Mouse (Mus musculus) neural tube, embryonic 14.5 days (tissue): ENCODE measurements at regions not wholly inside any gene's neighbourhood (a gene's known extent, or its start where the extent isn't known, plus 50 kb on each side); places are given as distances from the start of the nearest gene placed in this dataset.

ENCODE experiments used
- ATAC-seq: fragments of 200-750 bp; cut with Nextera tagmentation; 2 replicates; pipeline ENCODE4 v1.8.0; 2017; ENCODE audit warnings: low read depth, mild to moderate bottlenecking, moderate TSS enrichment, moderate library complexity
- H3K27ac ChIP-seq: fragments of 300-500 bp; sonication (generic); 2 replicates; pipeline ENCODE4 v1.5.1; 2014; ENCODE audit warnings: low read depth, mild to moderate bottlenecking, control low read depth, low read length, moderate library complexity, mixed read lengths
- H3K27me3 ChIP-seq: fragments of 300-500 bp; sonication (generic); 2 replicates; pipeline ENCODE4 v1.6.1; 2014; ENCODE audit warnings: low read length; ENCODE audit not compliant: control insufficient read depth, insufficient read depth
- H3K36me3 ChIP-seq: fragments of 300-500 bp; sonication (generic); 2 replicates; pipeline ENCODE4 v1.6.1; 2014; ENCODE audit warnings: low read length, mixed read lengths; ENCODE audit not compliant: control insufficient read depth, insufficient read depth
- H3K4me1 ChIP-seq: fragments of 300-500 bp; sonication (generic); 2 replicates; pipeline ENCODE4 v1.6.1; 2014; ENCODE audit warnings: low read length; ENCODE audit not compliant: control insufficient read depth, insufficient read depth
- H3K4me2 ChIP-seq: fragments of 300-500 bp; sonication (generic); 2 replicates; pipeline ENCODE4 v1.6.1; 2014; ENCODE audit warnings: mild to moderate bottlenecking, low read depth, low read length, control low read depth
- H3K4me3 ChIP-seq: fragments of 300-500 bp; sonication (generic); 2 replicates; pipeline ENCODE4 v1.5.1; 2014; ENCODE audit warnings: low read depth, low read length, control low read depth, mixed read lengths
- H3K9ac ChIP-seq: fragments of 300-500 bp; sonication (generic); replicated peaks from 2 replicates; pipeline ENCODE4 v1.6.1; 2014; ENCODE audit warnings: low read depth, mild to moderate bottlenecking, control low read depth, low read length, mixed read lengths
- H3K9me3 ChIP-seq: fragments of 300-500 bp; sonication (generic); 2 replicates; pipeline ENCODE4 v1.6.1; 2016; ENCODE audit warnings: low read length; ENCODE audit not compliant: control insufficient read depth
- whole genome bisulfite sequencing: fragments of 180-500 bp; shearing (Covaris S2); extraction: QIAGEN DNeasy Blood & Tissue Kit; methylation state at CpG from one replicate; pipeline ENCODE4 v1.1.7; 2014; 5-methylcytosine and 5-hydroxymethylcytosine counted together

DNA sequence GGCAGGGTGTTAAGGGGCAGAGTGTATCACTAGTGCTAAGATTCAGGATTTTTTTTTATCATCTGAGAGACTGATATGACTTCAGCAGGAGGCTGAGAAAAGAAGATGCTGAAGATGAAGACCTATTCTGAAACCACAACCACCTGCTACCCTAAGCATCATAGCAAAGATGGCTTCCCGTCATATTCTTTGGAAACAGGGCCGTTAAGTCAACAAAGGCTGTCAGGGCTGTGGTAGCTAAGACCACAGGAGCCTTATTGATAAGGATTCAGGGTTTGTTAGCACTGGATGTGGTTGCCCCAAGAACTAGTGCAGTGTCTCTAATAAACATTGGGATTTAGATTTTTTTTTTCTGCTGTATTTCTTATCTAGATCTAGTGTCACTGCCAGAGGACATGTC is 56.7 kb upstream of the Rasgrp1 start:
- Histone ChIP-seq H3K4me1 (no peaks in the 10 kb centered on the region), H3K4me2 (no peak overlapping the region), H3K9me3 (no peaks in the 10 kb centered on the region), H3K4me3 (no peak overlapping the region), H3K27ac (no peak overlapping the region), H3K9ac (no peak overlapping the region), H3K27me3 (no peaks in the 10 kb centered on the region), H3K36me3 (no peaks in the 10 kb centered on the region)
- ATAC-seq = no peak
- 83% methylated on average over 2 of the region's 2 CpGs for WGBS

DNA sequence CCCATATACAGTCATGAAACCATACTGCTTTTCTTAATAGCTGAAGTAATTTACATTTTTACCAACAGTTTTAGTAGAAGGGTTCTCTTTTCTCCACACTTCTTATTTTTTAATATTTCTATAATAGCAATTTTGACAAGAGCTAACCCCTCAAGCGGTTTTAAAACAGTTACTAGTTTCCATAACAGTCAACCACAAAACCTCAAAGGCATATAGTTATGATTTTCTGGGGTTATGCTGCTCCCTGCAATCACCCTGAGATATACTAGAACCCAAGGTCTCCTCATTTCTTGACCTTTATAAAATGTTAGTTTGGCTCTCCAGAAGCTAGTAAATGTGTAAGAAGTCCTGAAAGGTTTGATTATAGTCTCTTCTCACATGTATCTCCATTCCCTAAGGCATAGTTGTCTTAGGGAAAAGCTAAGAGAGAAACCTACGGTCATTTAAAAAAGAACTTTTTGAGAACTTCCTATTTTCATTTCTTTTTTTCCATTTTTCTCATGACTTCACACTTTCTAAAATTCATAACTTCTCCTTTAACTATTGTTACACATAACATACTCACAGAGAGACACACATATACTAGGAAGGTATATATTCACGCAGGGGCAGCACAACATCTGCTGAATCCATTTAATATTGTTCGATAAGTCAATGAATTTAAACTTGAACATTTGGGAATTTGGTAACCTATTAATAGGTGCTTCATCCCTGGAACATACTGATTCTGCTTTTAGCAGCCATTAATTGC is 60.8 kb upstream of the Rasgrp1 start:
- Histone ChIP-seq H3K36me3 (no peaks in the 10 kb centered on the region), H3K9ac (no peak overlapping the region), H3K27ac (no peak overlapping the region), H3K4me1 (no peaks in the 10 kb centered on the region), H3K4me3 (no peak overlapping the region), H3K4me2 (no peak overlapping the region), H3K27me3 (no peaks in the 10 kb centered on the region), H3K9me3 (no peaks in the 10 kb centered on the region)
- 93% methylated on average over 4 of the region's 4 CpGs for WGBS
- ATAC-seq = no peak

GRCm38 (mm10) chr2:117405453-117405852 is 62.7 kb upstream of the Rasgrp1 start:
- H3K9me3 ChIP-seq = no peaks in the 10 kb centered on the region
- 38% methylated on average over 2 of the region's 2 CpGs for WGBS
- H3K27ac ChIP-seq = no peak overlapping the region
- H3K4me2 ChIP-seq = no peak overlapping the region
- no peaks in the 10 kb centered on the region for H3K27me3 ChIP-seq
- H3K36me3 ChIP-seq = no peaks in the 10 kb centered on the region
- no peak overlapping the region for H3K4me3 ChIP-seq
- no peaks in the 10 kb centered on the region for H3K4me1 ChIP-seq
- no peak for ATAC-seq
- no peak overlapping the region for H3K9ac ChIP-seq

DNA sequence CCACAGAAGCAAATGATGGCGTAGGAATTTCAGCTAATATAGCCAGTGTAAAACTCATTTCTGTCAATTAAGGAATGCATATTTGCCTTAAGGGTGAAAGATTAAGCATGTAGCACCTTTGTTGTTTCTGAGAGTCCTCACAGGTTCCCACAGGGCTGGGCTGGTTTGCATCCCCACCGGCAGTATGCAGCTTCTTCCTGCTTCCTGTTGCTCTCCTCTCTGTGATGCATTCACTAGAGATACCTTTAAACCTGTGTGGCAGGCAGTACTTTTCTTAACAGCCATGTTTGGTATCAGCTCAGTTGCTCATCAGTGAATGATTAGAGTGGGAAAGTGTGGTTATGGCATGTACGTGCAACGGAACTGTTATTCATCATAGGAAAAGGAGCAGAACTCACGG is 65.4 kb upstream of the Rasgrp1 start:
- Histone ChIP-seq H3K4me3 (no peak overlapping the region), H3K9me3 (no peaks in the 10 kb centered on the region), H3K4me2 (no peak overlapping the region), H3K4me1 (no peaks in the 10 kb centered on the region), H3K36me3 (no peaks in the 10 kb centered on the region), H3K9ac (no peak overlapping the region), H3K27me3 (no peaks in the 10 kb centered on the region), H3K27ac (no peak overlapping the region)
- WGBS = 83% methylated on average over 5 of the region's 5 CpGs
- ATAC-seq = no peak

- no peaks in the 10 kb centered on the region for H3K4me1 ChIP-seq
- no peaks in the 10 kb centered on the region for H3K36me3 ChIP-seq
- H3K27me3 ChIP-seq = no peaks in the 10 kb centered on the region
- 52% methylated on average over 4 of the region's 4 CpGs for WGBS
- no peak overlapping the region for H3K4me2 ChIP-seq
- no peak overlapping the region for H3K27ac ChIP-seq
- ATAC-seq = no peak
- no peak overlapping the region for H3K9ac ChIP-seq
- no peak overlapping the region for H3K4me3 ChIP-seq
- H3K9me3 ChIP-seq = no peaks in the 10 kb centered on the region
Observed at GRCm38 (mm10) chr2:117412045-117412606, 69.3 kb upstream of the Rasgrp1 start.

DNA sequence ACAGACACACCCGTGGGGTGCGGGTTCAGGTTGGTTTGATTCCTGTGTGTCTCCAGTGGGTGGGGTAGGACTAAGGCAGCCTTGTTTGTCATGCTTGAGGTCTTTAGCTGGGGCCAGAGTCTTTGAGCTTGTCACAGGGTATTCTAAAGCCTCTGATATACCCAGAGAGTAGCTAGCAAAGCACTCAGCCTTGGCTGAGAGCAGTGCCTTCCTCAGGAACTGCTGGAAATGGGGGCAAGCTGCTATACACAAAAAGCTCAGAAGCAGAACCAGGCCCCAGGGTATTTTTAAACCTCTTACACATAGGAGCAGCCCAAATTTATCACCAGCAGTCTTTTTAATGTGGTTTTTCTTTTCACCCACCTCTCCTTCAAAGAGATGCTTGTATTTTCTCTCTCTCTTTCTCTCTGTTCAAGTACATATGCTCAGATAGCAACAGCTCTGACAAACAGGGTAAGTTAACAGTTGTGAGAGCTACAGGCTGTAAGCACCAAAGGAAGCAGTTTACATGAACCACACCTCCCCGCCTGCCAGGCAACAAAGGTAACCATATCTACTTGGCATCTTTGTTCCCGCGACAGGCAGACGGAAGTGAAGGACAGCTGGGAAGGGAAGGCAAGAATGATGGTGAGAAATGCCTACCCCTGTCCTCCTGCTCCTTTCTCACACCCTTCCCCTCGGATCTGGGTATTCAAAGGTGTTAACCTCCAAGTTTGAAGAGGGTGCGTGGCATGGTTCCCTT is 74.6 kb upstream of the Rasgrp1 start:
- ATAC-seq = no peak
- H3K9ac ChIP-seq = no peak overlapping the region
- H3K4me2 ChIP-seq = no peak overlapping the region
- 84% methylated on average over 8 of the region's 8 CpGs for WGBS
- H3K4me3 ChIP-seq = no peak overlapping the region
- H3K9me3 ChIP-seq = no peaks in the 10 kb centered on the region
- H3K36me3 ChIP-seq = no peaks in the 10 kb centered on the region
- no peaks in the 10 kb centered on the region for H3K27me3 ChIP-seq
- no peak overlapping the region for H3K27ac ChIP-seq
- no peaks in the 10 kb centered on the region for H3K4me1 ChIP-seq

- Histone ChIP-seq H3K27me3 (no peaks in the 10 kb centered on the region), H3K27ac (no peak overlapping the region), H3K9me3 (no peaks in the 10 kb centered on the region), H3K4me3 (no peak overlapping the region), H3K9ac (no peak overlapping the region), H3K4me1 (no peaks in the 10 kb centered on the region), H3K36me3 (no peaks in the 10 kb centered on the region), H3K4me2 (no peak overlapping the region)
- ATAC-seq = no peak
- WGBS = 92% methylated on average over 8 of the region's 8 CpGs
Observed at GRCm38 (mm10) chr2:117418121-117418615, 75.4 kb upstream of the Rasgrp1 start.

- no peak overlapping the region for H3K4me3 ChIP-seq
- no peak overlapping the region for H3K9ac ChIP-seq
- ATAC-seq = no peak
- no peaks in the 10 kb centered on the region for H3K9me3 ChIP-seq
- no peaks in the 10 kb centered on the region for H3K4me1 ChIP-seq
- WGBS = 68% methylated on average over 3 of the region's 3 CpGs
- no peaks in the 10 kb centered on the region for H3K36me3 ChIP-seq
- no peaks in the 10 kb centered on the region for H3K27me3 ChIP-seq
- H3K27ac ChIP-seq = no peak overlapping the region
- H3K4me2 ChIP-seq = no peak overlapping the region
Observed at GRCm38 (mm10) chr2:117418711-117419110, 75.9 kb upstream of the Rasgrp1 start.

DNA sequence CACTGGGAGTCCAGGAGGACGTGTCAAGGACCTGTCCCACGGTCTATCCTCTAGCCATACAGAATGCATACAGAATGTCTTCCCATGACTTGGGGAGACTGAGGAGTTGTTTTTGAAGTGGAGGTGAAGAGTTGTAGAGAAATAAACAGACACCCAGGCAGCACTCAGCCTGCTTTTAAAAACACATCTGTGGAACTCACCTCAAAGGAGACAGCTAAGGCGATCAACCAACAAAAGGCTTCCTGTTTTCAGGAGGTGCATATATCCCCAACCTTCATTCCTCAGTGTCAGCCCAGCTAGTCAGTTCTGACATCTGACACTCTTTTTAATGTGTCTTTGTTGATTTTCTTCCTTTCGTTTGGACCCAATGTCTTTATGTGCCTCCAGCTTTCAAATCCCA is 78.6 kb upstream of the Rasgrp1 start:
- H3K27ac ChIP-seq = no peak overlapping the region
- H3K4me2 ChIP-seq = no peak overlapping the region
- no peak overlapping the region for H3K9ac ChIP-seq
- H3K4me1 ChIP-seq = no peaks in the 10 kb centered on the region
- H3K36me3 ChIP-seq = no peaks in the 10 kb centered on the region
- H3K9me3 ChIP-seq = no peaks in the 10 kb centered on the region
- WGBS = 88% methylated on average over 4 of the region's 4 CpGs
- ATAC-seq = no peak
- H3K4me3 ChIP-seq = no peak overlapping the region
- H3K27me3 ChIP-seq = no peaks in the 10 kb centered on the region
